Mouse (Mus musculus): ENCODE results near the gene Ceacam18. TPM values are rescaled to one million over a fixed set of nuclear protein-coding genes. Genes with fewer than 3 reads are reported as not detected.

The Ceacam18 gene
- polyA plus RNA-seq, 1 experiment from 2014 or later: not detected

Other genes starting within 250 kb of the Ceacam18 start
- gene Siglecg, start 226.5 kb upstream of the Ceacam18 start, polyA plus RNA-seq (2015; fragmentation: Nextera tagmentation; extraction: Ambion mirVana): 0.06 and 0.46 TPM in 2 replicates
- gene Lim2, start 207.0 kb upstream of the Ceacam18 start, polyA plus RNA-seq (2015; fragmentation: Nextera tagmentation; extraction: Ambion mirVana): not detected in 2 replicates
- gene Nkg7, start 197.6 kb upstream of the Ceacam18 start, polyA plus RNA-seq (2015; fragmentation: Nextera tagmentation; extraction: Ambion mirVana): 1.6 and 18.8 TPM in 2 replicates
- not detected in 2 replicates for gene Cldnd2, start 193.9 kb upstream of the Ceacam18 start, polyA plus RNA-seq (2015; fragmentation: Nextera tagmentation; extraction: Ambion mirVana)
- gene Etfb, start 190.6 kb upstream of the Ceacam18 start, polyA plus RNA-seq (2015; fragmentation: Nextera tagmentation; extraction: Ambion mirVana): 631 and 668 TPM in 2 replicates
- 0.31 and 0.43 TPM in 2 replicates for gene Gm45233, start 190.6 kb upstream of the Ceacam18 start, polyA plus RNA-seq (2015; fragmentation: Nextera tagmentation; extraction: Ambion mirVana)
- 2.9 and 4.4 TPM in 2 replicates for gene Vsig10l, start 171.6 kb upstream of the Ceacam18 start, polyA plus RNA-seq (2015; fragmentation: Nextera tagmentation; extraction: Ambion mirVana)
- 0.28 TPM in 1 of 2 replicates, not detected in the other for gene Iglon5, start 144.6 kb upstream of the Ceacam18 start, polyA plus RNA-seq (2015; fragmentation: Nextera tagmentation; extraction: Ambion mirVana)
- not detected in 2 replicates for gene 4931406B18Rik, start 128.8 kb upstream of the Ceacam18 start, polyA plus RNA-seq (2015; fragmentation: Nextera tagmentation; extraction: Ambion mirVana)
- 0.49 and 1.1 TPM in 2 replicates for gene Cd33, start 90.3 kb upstream of the Ceacam18 start, polyA plus RNA-seq (2015; fragmentation: Nextera tagmentation; extraction: Ambion mirVana)
- gene Zfp658, start 72.5 kb upstream of the Ceacam18 start, polyA plus RNA-seq (2015; fragmentation: Nextera tagmentation; extraction: Ambion mirVana): 1.3 and 1.5 TPM in 2 replicates
- 6.0 and 7.9 TPM in 2 replicates for gene Zfp719, start 55.1 kb upstream of the Ceacam18 start, polyA plus RNA-seq (2015; fragmentation: Nextera tagmentation; extraction: Ambion mirVana)
- gene Zfp819, start 27.5 kb upstream of the Ceacam18 start, polyA plus RNA-seq (2015; fragmentation: Nextera tagmentation; extraction: Ambion mirVana): not detected in 2 replicates
- 0.47 and 1.0 TPM in 2 replicates for gene Siglece, start 25.5 kb downstream of the Ceacam18 start, polyA plus RNA-seq (2015; fragmentation: Nextera tagmentation; extraction: Ambion mirVana)
- gene Ctu1, start 37.3 kb downstream of the Ceacam18 start, polyA plus RNA-seq (2015; fragmentation: Nextera tagmentation; extraction: Ambion mirVana): 4.9 and 8.7 TPM in 2 replicates
- gene Klk14, start 55.7 kb downstream of the Ceacam18 start, polyA plus RNA-seq (2015; fragmentation: Nextera tagmentation; extraction: Ambion mirVana): not detected in 2 replicates
- gene Klk13, start 77.9 kb downstream of the Ceacam18 start, polyA plus RNA-seq (2015; fragmentation: Nextera tagmentation; extraction: Ambion mirVana): 0.19 and 0.34 TPM in 2 replicates
- gene Klk12, start 134.2 kb downstream of the Ceacam18 start, polyA plus RNA-seq (2015; fragmentation: Nextera tagmentation; extraction: Ambion mirVana): not detected in 2 replicates
- gene Klk11, start 139.9 kb downstream of the Ceacam18 start, polyA plus RNA-seq (2015; fragmentation: Nextera tagmentation; extraction: Ambion mirVana): 0.11 and 0.20 TPM in 2 replicates
- gene Klk10, start 146.3 kb downstream of the Ceacam18 start, polyA plus RNA-seq (2015; fragmentation: Nextera tagmentation; extraction: Ambion mirVana): 0.31 and 1.2 TPM in 2 replicates
- gene Klk9, start 157.2 kb downstream of the Ceacam18 start, polyA plus RNA-seq (2015; fragmentation: Nextera tagmentation; extraction: Ambion mirVana): not detected in 2 replicates
- gene Klk8, start 162.9 kb downstream of the Ceacam18 start, polyA plus RNA-seq (2015; fragmentation: Nextera tagmentation; extraction: Ambion mirVana): 17.0 and 23.9 TPM in 2 replicates
- gene Klk7, start 176.6 kb downstream of the Ceacam18 start, polyA plus RNA-seq (2015; fragmentation: Nextera tagmentation; extraction: Ambion mirVana): 0.08 TPM in 1 of 2 replicates, not detected in the other
- not detected in 2 replicates for gene Klk6, start 189.8 kb downstream of the Ceacam18 start, polyA plus RNA-seq (2015; fragmentation: Nextera tagmentation; extraction: Ambion mirVana)
- gene Klk5, start 207.3 kb downstream of the Ceacam18 start, polyA plus RNA-seq (2015; fragmentation: Nextera tagmentation; extraction: Ambion mirVana): not detected in 2 replicates
- 0.18 TPM in 1 of 2 replicates, not detected in the other for gene Klk4, start 246.5 kb downstream of the Ceacam18 start, polyA plus RNA-seq (2015; fragmentation: Nextera tagmentation; extraction: Ambion mirVana)

Data from heart, embryonic 15.5 days (tissue).